ENCODE assay signal across 23 mouse cellular contexts in the genomic region with DNA sequence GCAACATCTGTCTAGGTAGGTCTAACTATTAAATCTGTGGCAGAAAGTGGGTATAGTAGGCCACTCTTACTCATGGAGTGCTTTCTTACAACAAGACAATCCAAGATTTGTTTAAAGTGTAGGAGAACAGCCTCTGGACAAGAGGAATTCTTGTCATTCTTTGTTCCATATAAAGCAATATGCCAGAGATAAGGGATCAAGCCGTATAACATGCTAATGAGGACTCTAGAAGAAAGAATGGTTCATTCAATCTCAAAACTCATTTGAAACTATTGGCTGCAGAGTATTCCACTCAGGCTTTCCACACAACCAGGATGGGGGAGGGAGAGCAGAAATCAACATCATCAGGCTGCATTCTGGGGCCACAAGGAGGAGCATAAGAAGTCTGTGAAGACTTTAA. TPM values are rescaled to one million over a fixed set of nuclear protein-coding genes. Genes with fewer than 3 reads are reported as not detected.
"Had no signal": no experiment of that assay in that cellular context is flagged by ENCODE, and none has a peak within 500 bp of the region (broad histone marks: within the 10 kb centered on the region; RNA-seq: fewer than 3 reads in every experiment).

No protein-coding gene starts in this region.

- H3K9ac ChIP-seq: liver, embryonic 13.5 days; liver, embryonic 15.5 days; liver, postnatal 0 days; midbrain, embryonic 13.5 days; midbrain, embryonic 15.5 days; neural tube, embryonic 12.5 days; stomach, embryonic 15.5 days had no signal

- H3K9me3 ChIP-seq: liver, embryonic 13.5 days; liver, embryonic 15.5 days; megakaryocyte, embryonic 14.5 days; midbrain, embryonic 13.5 days; midbrain, embryonic 15.5 days; neural tube, embryonic 12.5 days; stomach, embryonic 15.5 days had no signal

- H3K36me3 ChIP-seq: liver, embryonic 13.5 days; liver, embryonic 15.5 days; midbrain, embryonic 13.5 days; midbrain, embryonic 15.5 days; neural tube, embryonic 12.5 days; stomach, embryonic 15.5 days had no signal

- DNase-seq: liver, embryonic 13.5 days; liver, postnatal 0 days; lung, postnatal 14 days; right cerebral cortex, postnatal 14 days; thymus, adult 2 months; thymus, postnatal 25 days; thymus, postnatal 4 days had no signal

- H3K4me3 ChIP-seq: liver, embryonic 13.5 days; liver, embryonic 15.5 days; megakaryocyte, embryonic 14.5 days; midbrain, embryonic 13.5 days; midbrain, embryonic 15.5 days; neural tube, embryonic 12.5 days; stomach, embryonic 15.5 days had no signal

- H3K4me1 ChIP-seq: liver, embryonic 13.5 days; liver, embryonic 15.5 days; midbrain, embryonic 13.5 days; midbrain, embryonic 15.5 days; neural tube, embryonic 12.5 days; stomach, embryonic 15.5 days had no signal

- H3K4me2 ChIP-seq: liver, embryonic 11.5 days; liver, embryonic 13.5 days; liver, embryonic 15.5 days; midbrain, embryonic 11.5 days; midbrain, embryonic 13.5 days; midbrain, embryonic 15.5 days; neural tube, embryonic 12.5 days; stomach, embryonic 15.5 days had no signal

- H3K27me3 ChIP-seq: liver, embryonic 13.5 days; liver, embryonic 15.5 days; megakaryocyte, embryonic 14.5 days; midbrain, embryonic 13.5 days; midbrain, embryonic 15.5 days; neural tube, embryonic 12.5 days; stomach, embryonic 15.5 days had no signal

- H3K27ac ChIP-seq: liver, embryonic 13.5 days; liver, embryonic 15.5 days; macrophage; midbrain, embryonic 13.5 days; midbrain, embryonic 15.5 days; neural tube, embryonic 12.5 days; stomach, embryonic 15.5 days; stomach, postnatal 0 days had no signal

- ATAC-seq: liver, postnatal 0 days; midbrain, embryonic 13.5 days; midbrain, embryonic 15.5 days had no signal

RNA-seq across cellular contexts. Expression of gene Pin1rt1, which starts 11.2 kb away (rescaled TPM):
- total RNA-seq: megakaryocyte progenitor cell, adult 5-6 weeks; midbrain, postnatal 0 days; monocyte, adult 5-6 weeks; neutrophil, adult 5-6 weeks had no signal
- polyA plus RNA-seq: liver, embryonic 11.5 days; liver, embryonic 13.5 days; liver, embryonic 15.5 days; liver, postnatal 0 days; macrophage; midbrain, embryonic 11.5 days; midbrain, postnatal 0 days; neural tube, embryonic 12.5 days; spleen, adult 2 months; stomach, embryonic 15.5 days; stomach, postnatal 0 days; thymus, adult 2 months; urinary bladder, adult 2 months had no signal
